Mouse (Mus musculus) lung, postnatal 0 days (tissue): ENCODE data around the gene Tex35. TPM values are rescaled to one million over a fixed set of nuclear protein-coding genes. Genes with fewer than 3 reads are reported as not detected.

Experiments
- ATAC-seq: fragments of 200-750 bp; cut with Nextera tagmentation; 2 replicates; pipeline ENCODE4 v1.8.0; 2017; ENCODE audit warnings: moderate library complexity
- DNase-seq: peaks from one replicate; pipeline ENCODE4 v3.0.0-alpha.2; 2016; ENCODE audit warnings: low spot score
- H3K27ac ChIP-seq: fragments of 300-500 bp; sonication (generic); 2 replicates; pipeline ENCODE4 v1.5.1; 2014; ENCODE audit warnings: antibody characterized with exemption, mild to moderate bottlenecking, low read length, mixed read lengths
- H3K27me3 ChIP-seq: fragments of 300-500 bp; sonication (generic); replicated peaks from 2 replicates; pipeline ENCODE4 v1.6.1; 2014; ENCODE audit warnings: low read length, mixed read lengths; ENCODE audit not compliant: insufficient read depth
- H3K36me3 ChIP-seq: fragments of 300-500 bp; sonication (generic); 2 replicates; pipeline ENCODE4 v1.6.1; 2014; ENCODE audit warnings: low read length, mixed read lengths; ENCODE audit not compliant: insufficient read depth
- H3K4me1 ChIP-seq: fragments of 300-500 bp; sonication (generic); 2 replicates; pipeline ENCODE4 v1.6.1; 2014; ENCODE audit warnings: antibody characterized with exemption, low read depth, low read length, mixed read lengths; ENCODE audit not compliant: insufficient read depth
- H3K4me2 ChIP-seq: fragments of 300-500 bp; sonication (generic); replicated peaks from 2 replicates; pipeline ENCODE4 v1.6.1; 2014; ENCODE audit warnings: low read depth, mild to moderate bottlenecking, low read length, moderate library complexity, mixed read lengths
- H3K4me3 ChIP-seq: fragments of 300-500 bp; sonication (generic); 2 replicates; pipeline ENCODE4 v1.5.1; 2014; ENCODE audit warnings: low read depth, low read length
- H3K9ac ChIP-seq: fragments of 300-500 bp; sonication (generic); replicated peaks from 2 replicates; pipeline ENCODE4 v1.6.1; 2014; ENCODE audit warnings: low read depth, mild to moderate bottlenecking
- H3K9me3 ChIP-seq: fragments of 300-500 bp; sonication (generic); 2 replicates; pipeline ENCODE4 v1.6.1; 2016; ENCODE audit warnings: low read length, mixed read lengths
- CTCF ChIP-seq: IDR thresholded peaks from 2 replicates; pipeline ENCODE4 v1.5.1; 2016; ENCODE audit warnings: antibody characterized with exemption, mild to moderate bottlenecking
- EP300 ChIP-seq: IDR thresholded peaks from 2 replicates; pipeline ENCODE4 v1.6.1; 2016; ENCODE audit warnings: antibody characterized with exemption, mild to moderate bottlenecking, control low read depth
- WGBS: fragments of 180-500 bp; shearing (Covaris S2); extraction: QIAGEN DNeasy Blood & Tissue Kit; methylation state at CpG from one replicate; pipeline ENCODE4 v1.1.7; 2014; 5-methylcytosine and 5-hydroxymethylcytosine counted together
- polyA plus RNA-seq: library from polyadenylated mRNA; unstranded; fragments of >200 nt; fragmentation: Nextera tagmentation; extraction: Ambion mirVana; gene quantifications from 2 replicates; pipeline ENCODE4 v1.2.1, GENCODE M21; 2015

Gene Tex35
- polyA plus RNA-seq, 1 experiment from 2014 or later: not detected

GRCm38 (mm10) chr1:157086097-157086994 is 22.1 kb downstream of the Tex35 start:
- TF ChIP-seq EP300 (no peak), CTCF (peak; percentile 87)
- Histone ChIP-seq H3K4me3 (peak overlapping the region; percentile 26), H3K36me3 (no peaks in the 10 kb centered on the region), H3K9ac (peak overlapping the region; percentile 6; the same call in 1 of the 2 replicates), H3K4me2 (peak overlapping the region; percentile 56), H3K27me3 (no peaks in the 10 kb centered on the region), H3K4me1 (no peaks in the 10 kb centered on the region), H3K9me3 (no peaks in the 10 kb centered on the region), H3K27ac (no peak overlapping the region)
- DNase-seq: peak; percentile 74
- ATAC-seq: peak; percentile 67
- WGBS: 8% methylated on average over 25 of the region's 25 CpGs

- no peaks in the 10 kb centered on the region for H3K9me3 ChIP-seq
- H3K36me3 ChIP-seq: no peaks in the 10 kb centered on the region
- no peak overlapping the region for H3K9ac ChIP-seq
- ATAC-seq (no peak), DNase-seq (no peak)
- no peaks in the 10 kb centered on the region for H3K27me3 ChIP-seq
- TF ChIP-seq EP300 (no peak), CTCF (no peak)
- H3K4me2 ChIP-seq: no peak overlapping the region
- WGBS: 80% methylated on average over 4 of the region's 4 CpGs
- no peaks in the 10 kb centered on the region for H3K4me1 ChIP-seq
- H3K4me3 ChIP-seq: no peak overlapping the region
- no peak overlapping the region for H3K27ac ChIP-seq
Observed at GRCm38 (mm10) chr1:157082931-157083330, 25.5 kb downstream of the Tex35 start.

DNA sequence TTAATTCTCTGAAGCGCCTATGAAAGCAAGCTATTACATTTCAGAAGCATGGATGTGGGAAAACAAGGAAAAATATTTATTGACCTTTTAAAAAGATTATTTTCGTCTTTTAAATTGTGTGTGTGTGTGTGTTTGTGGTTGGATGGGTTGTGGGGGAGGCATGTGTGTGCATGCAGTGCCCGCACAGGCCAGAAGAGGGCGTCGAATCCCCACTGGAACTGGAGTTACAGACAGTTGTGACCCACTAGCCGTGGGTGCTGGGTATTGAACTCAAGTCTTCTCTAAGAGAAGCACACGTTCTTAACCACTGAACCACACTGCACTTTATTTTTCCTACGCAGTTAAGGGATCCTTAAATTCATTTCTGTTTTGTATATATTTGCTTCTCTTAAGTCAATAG is 26.5 kb downstream of the Tex35 start:
- TF ChIP-seq EP300 (no peak), CTCF (peak; percentile 62)
- no peak overlapping the region for H3K27ac ChIP-seq
- H3K36me3 ChIP-seq: no peaks in the 10 kb centered on the region
- H3K9ac ChIP-seq: no peak overlapping the region
- H3K4me1 ChIP-seq: no peaks in the 10 kb centered on the region
- H3K4me3 ChIP-seq: no peak overlapping the region
- no peak for DNase-seq
- no peaks in the 10 kb centered on the region for H3K9me3 ChIP-seq
- H3K4me2 ChIP-seq: no peak overlapping the region
- no peak for ATAC-seq
- no peaks in the 10 kb centered on the region for H3K27me3 ChIP-seq
- 58% methylated on average over 8 of the region's 8 CpGs for WGBS

DNA sequence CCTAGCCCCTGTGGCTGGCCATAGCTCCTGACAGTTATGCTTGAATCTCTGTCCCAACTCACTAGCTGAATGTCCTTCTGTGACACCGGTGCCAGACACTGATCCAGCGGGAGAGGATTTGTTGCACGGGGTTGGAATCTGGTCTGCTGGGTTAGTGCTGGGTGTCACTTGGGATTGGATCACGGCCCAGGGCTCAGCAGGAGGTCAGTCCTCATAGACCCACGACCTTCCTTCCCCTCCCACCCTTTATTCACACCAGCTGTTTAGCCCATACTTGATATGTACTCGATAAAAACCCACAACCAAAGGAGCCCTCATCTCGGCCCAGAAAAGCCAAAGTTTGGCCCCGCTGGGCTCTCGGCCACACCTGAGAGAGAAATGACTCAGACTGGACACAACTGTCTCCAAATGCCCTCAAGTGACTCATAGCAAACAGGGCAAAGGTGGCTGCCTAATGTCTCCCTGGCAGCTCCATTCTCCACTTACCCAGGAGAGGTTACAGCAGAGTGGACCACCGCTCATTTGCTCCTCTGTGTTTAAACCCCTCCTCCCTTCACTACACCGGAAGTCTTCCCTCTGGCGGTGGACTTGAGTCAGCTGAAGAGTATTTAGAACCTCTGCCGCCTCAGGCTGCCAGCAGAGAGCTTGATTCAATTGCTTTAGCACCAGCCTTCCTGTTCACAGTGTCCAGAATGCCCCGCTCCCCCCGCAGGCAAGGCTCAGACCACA is 27.2 kb downstream of the Tex35 start:
- Histone ChIP-seq H3K27ac (no peak overlapping the region), H3K4me2 (no peak overlapping the region), H3K27me3 (no peaks in the 10 kb centered on the region), H3K36me3 (no peaks in the 10 kb centered on the region), H3K9me3 (no peaks in the 10 kb centered on the region), H3K4me3 (no peak overlapping the region), H3K4me1 (no peaks in the 10 kb centered on the region), H3K9ac (no peak overlapping the region)
- WGBS: 37% methylated on average over 15 of the region's 15 CpGs
- TF ChIP-seq CTCF (peak; percentile 63), EP300 (no peak)
- ATAC-seq: no peak
- peak; percentile 48 for DNase-seq

DNA sequence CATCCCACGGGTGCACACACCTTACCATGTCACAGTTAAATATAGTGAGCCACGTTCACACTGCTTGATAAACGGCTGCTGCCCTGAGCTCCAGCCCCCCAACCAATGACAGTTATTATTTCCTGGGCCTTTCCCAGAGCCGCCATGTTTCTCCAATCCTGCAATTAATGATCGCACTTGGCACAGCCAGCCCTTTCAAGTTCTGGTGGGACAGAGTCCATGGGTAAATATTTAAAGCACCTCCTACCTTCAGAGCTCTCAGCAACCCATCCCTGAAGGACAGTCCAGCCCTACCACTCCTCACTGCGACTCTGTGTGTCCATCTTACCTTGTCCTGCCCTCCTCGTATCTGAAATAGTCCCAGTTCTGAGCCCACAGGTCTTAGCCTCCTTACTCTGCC is 28.4 kb downstream of the Tex35 start:
- Histone ChIP-seq H3K27me3 (no peaks in the 10 kb centered on the region), H3K27ac (no peak overlapping the region), H3K9ac (no peak overlapping the region), H3K4me2 (no peak overlapping the region), H3K4me3 (no peak overlapping the region), H3K36me3 (no peaks in the 10 kb centered on the region), H3K4me1 (no peaks in the 10 kb centered on the region), H3K9me3 (no peaks in the 10 kb centered on the region)
- WGBS: 66% methylated on average over 7 of the region's 7 CpGs
- ATAC-seq: no peak
- no peak for DNase-seq
- TF ChIP-seq CTCF (no peak), EP300 (no peak)

DNA sequence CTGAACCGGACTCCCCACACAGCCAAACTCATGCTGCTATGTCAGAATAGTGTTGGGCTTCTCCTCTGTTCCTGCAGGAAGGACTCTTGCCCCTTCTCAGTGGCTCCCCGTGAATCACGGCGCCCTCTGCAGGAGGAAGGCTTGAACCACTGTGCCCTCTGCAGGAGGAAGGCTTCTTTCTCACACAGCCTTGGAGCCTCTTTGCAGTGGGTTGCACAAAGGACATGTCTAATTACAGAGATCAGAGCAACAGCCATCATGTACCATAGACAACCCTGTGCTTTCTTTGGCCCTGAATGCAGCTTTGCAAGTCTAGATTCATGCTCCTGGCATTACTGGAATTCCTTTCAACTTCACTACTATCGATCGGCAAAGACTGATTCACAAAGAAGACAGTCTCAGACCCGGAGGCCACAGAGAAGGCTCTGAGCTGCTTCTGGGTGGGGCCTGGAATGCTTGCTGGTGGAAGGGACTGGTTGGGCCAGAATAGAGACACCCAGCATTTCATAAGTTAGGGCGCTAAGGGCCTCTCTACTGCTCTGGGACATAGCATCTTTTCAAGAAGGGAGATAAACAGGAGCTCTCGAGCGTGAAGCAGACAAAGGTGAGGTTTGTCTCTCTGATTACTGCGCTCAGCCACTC is 29.0 kb downstream of the Tex35 start:
- no peak overlapping the region for H3K27ac ChIP-seq
- H3K4me2 ChIP-seq: no peak overlapping the region
- ATAC-seq (peak; percentile 29; the same call in 1 of the 2 replicates), DNase-seq (peak; percentile 65)
- H3K36me3 ChIP-seq: no peaks in the 10 kb centered on the region
- peak; percentile 86 for TF ChIP-seq CTCF
- TF ChIP-seq EP300: no peak
- H3K9ac ChIP-seq: no peak overlapping the region
- H3K4me1 ChIP-seq: no peaks in the 10 kb centered on the region
- no peaks in the 10 kb centered on the region for H3K27me3 ChIP-seq
- H3K9me3 ChIP-seq: no peaks in the 10 kb centered on the region
- no peak overlapping the region for H3K4me3 ChIP-seq
- WGBS: 39% methylated on average over 11 of the region's 11 CpGs
